Mouse (Mus musculus): ENCODE results near the gene Guca1b. TPM values are rescaled to one million over a fixed set of nuclear protein-coding genes. Genes with fewer than 3 reads are reported as not detected.

Guca1b gene
- total and polyA plus RNA-seq, 3 experiments, result 1.3 to 3.1 TPM; not detected in 1

- no peak overlapping the region for H3K4me3 ChIP-seq (ENCODE audit: control insufficient read depth in 1 of 2, insufficient read depth in 1 of 2, low read depth in 2 of 2, low read length in 2 of 2)
- no peak overlapping the region for H3K27ac ChIP-seq (ENCODE audit: control insufficient read depth, low read depth, low read length)
- TF ChIP-seq MAX (IDR thresholded peaks at IDR 0.05; ENCODE audit: low read length) (no peak), CTCF (IDR thresholded peaks at IDR 0.05 in 2 of 3, conservative IDR thresholded peaks at IDR 0.05 in 1 of 3; ENCODE audit: control insufficient read depth in 1 of 3, insufficient read depth in 1 of 3, low read depth in 2 of 3, low read length in 3 of 3, poor library complexity in 1 of 3, severe bottlenecking in 1 of 3) (no peak), ZMIZ1 (IDR thresholded peaks at IDR 0.05; ENCODE audit: low read depth, low read length) (no peak), MAZ (IDR thresholded peaks at IDR 0.05; ENCODE audit: low read depth, low read length) (no peak), RAD21 (IDR thresholded peaks at IDR 0.05; ENCODE audit: low read depth, low read length) (no peak), RCOR1 (IDR thresholded peaks at IDR 0.05; ENCODE audit: low read depth, low read length) (no peak), ETS1 (IDR thresholded peaks at IDR 0.05; ENCODE audit: low read depth, low read length) (no peak), SIN3A (IDR thresholded peaks at IDR 0.05; ENCODE audit: low read length) (no peak), ZKSCAN1 (IDR thresholded peaks at IDR 0.05; ENCODE audit: low read depth, low read length) (no peak), MYB (IDR thresholded peaks at IDR 0.05; ENCODE audit: low read depth, low read length) (no peak), JUND (IDR thresholded peaks at IDR 0.05; ENCODE audit: low read depth, low read length) (no peak), POLR2AphosphoS2 (IDR thresholded peaks at IDR 0.05; ENCODE audit: low read length) (no peak), CHD2 (IDR thresholded peaks at IDR 0.05; ENCODE audit: low read length) (no peak), NRF1 (IDR thresholded peaks at IDR 0.05; ENCODE audit: insufficient read depth, low read depth, low read length, poor library complexity, severe bottlenecking) (no peak), ELF1 (IDR thresholded peaks at IDR 0.05; ENCODE audit: low read depth, low read length) (no peak), GABPA (IDR thresholded peaks at IDR 0.05; ENCODE audit: low read depth, low read length) (no peak), POLR2A (IDR thresholded peaks at IDR 0.05; ENCODE audit: control insufficient read depth in 1 of 2, insufficient read depth in 1 of 2, low read depth in 1 of 2, low read length in 2 of 2, poor library complexity in 1 of 2) (no peak)
- H3K27me3 ChIP-seq (ENCODE audit: control insufficient read depth in 1 of 2, insufficient read depth in 2 of 2, low read length in 2 of 2), result no peaks in the 10 kb centered on the region; a peak in 1 of 4 replicates
- H3K9ac ChIP-seq (ENCODE audit: control insufficient read depth, low read depth, low read length, poor library complexity, severe bottlenecking), result no peak overlapping the region
- H3K9me3 ChIP-seq (replicated peaks; ENCODE audit: insufficient read depth, low read length), result no peaks in the 10 kb centered on the region
- no peaks in the 10 kb centered on the region for H3K36me3 ChIP-seq (ENCODE audit: control insufficient read depth in 1 of 2, insufficient read depth in 2 of 2, low read length in 2 of 2)
- no peaks in the 10 kb centered on the region for H3K4me1 ChIP-seq (ENCODE audit: control insufficient read depth in 1 of 2, insufficient read depth in 2 of 2, low read length in 2 of 2)
- H3K79me2 ChIP-seq (ENCODE audit: control insufficient read depth, insufficient read depth, low read length, poor library complexity), result no peaks in the 10 kb centered on the region
- DNase-seq (ENCODE audit: low read depth, low spot score), result no peak
Measured at GRCm38 (mm10) chr17:47438611-47439010, 53.4 kb downstream of the Guca1b start.

- Histone ChIP-seq H3K9me3 (replicated peaks; ENCODE audit: insufficient read depth, low read length) (no peaks in the 10 kb centered on the region), H3K9ac (ENCODE audit: control insufficient read depth, low read depth, low read length, poor library complexity, severe bottlenecking) (no peak overlapping the region), H3K27ac (ENCODE audit: control insufficient read depth, low read depth, low read length) (no peak overlapping the region), H3K36me3 (ENCODE audit: control insufficient read depth in 1 of 2, insufficient read depth in 2 of 2, low read length in 2 of 2) (no peaks in the 10 kb centered on the region), H3K79me2 (ENCODE audit: control insufficient read depth, insufficient read depth, low read length, poor library complexity) (no peaks in the 10 kb centered on the region), H3K4me1 (ENCODE audit: control insufficient read depth in 1 of 2, insufficient read depth in 2 of 2, low read length in 2 of 2) (no peaks in the 10 kb centered on the region), H3K4me3 (ENCODE audit: control insufficient read depth in 1 of 2, insufficient read depth in 1 of 2, low read depth in 2 of 2, low read length in 2 of 2) (no peak overlapping the region), H3K27me3 (ENCODE audit: control insufficient read depth in 1 of 2, insufficient read depth in 2 of 2, low read length in 2 of 2) (no peaks in the 10 kb centered on the region; a peak in 1 of 4 replicates)
- DNase-seq (ENCODE audit: low read depth, low spot score), result no peak
- no peak for TF ChIP-seq HCFC1 (IDR thresholded peaks at IDR 0.05; ENCODE audit: low read depth, low read length)
- no peak for TF ChIP-seq JUND (IDR thresholded peaks at IDR 0.05; ENCODE audit: low read depth, low read length)
- no peak for TF ChIP-seq MEF2A (IDR thresholded peaks at IDR 0.05; ENCODE audit: extremely low read depth, insufficient replicate concordance, low read depth, low read length, poor library complexity, severe bottlenecking)
- no peak for TF ChIP-seq GABPA (IDR thresholded peaks at IDR 0.05; ENCODE audit: low read depth, low read length)
Measured at GRCm38 (mm10) chr17:47439396-47440028, 54.3 kb downstream of the Guca1b start.

Data from MEL (cell line).